Mouse (Mus musculus) forebrain, embryonic 12.5 days (tissue): ENCODE measurements around the gene Tex47. TPM values are rescaled to one million over a fixed set of nuclear protein-coding genes. Genes with fewer than 3 reads are reported as not detected.
A peak's percentile ranks its signal among the peaks of the same experiment; 100 is the strongest.

Experiments used
- ATAC-seq: fragments of 200-750 bp; cut with Nextera tagmentation; 2 replicates; pipeline ENCODE4 v1.8.0; 2017; ENCODE audit warnings: moderate TSS enrichment; ENCODE audit not compliant: low FRiP score
- H3K27ac ChIP-seq: fragments of 300-500 bp; sonication (generic); 2 replicates; pipeline ENCODE4 v1.5.1; 2016; ENCODE audit warnings: mild to moderate bottlenecking
- H3K27me3 ChIP-seq: fragments of 300-500 bp; sonication (generic); 2 replicates; pipeline ENCODE4 v1.6.1; 2016; ENCODE audit warnings: mild to moderate bottlenecking
- H3K36me3 ChIP-seq: fragments of 300-500 bp; sonication (generic); replicated peaks from 2 replicates; pipeline ENCODE4 v1.6.1; 2016; ENCODE audit warnings: mild to moderate bottlenecking
- H3K4me1 ChIP-seq: fragments of 300-500 bp; sonication (generic); 2 replicates; pipeline ENCODE4 v1.6.1; 2016
- H3K4me2 ChIP-seq: fragments of 300-500 bp; sonication (generic); 2 replicates; pipeline ENCODE4 v1.6.1; 2016; ENCODE audit warnings: mild to moderate bottlenecking, moderate library complexity
- H3K4me3 ChIP-seq: fragments of 300-500 bp; sonication (generic); replicated peaks from 2 replicates; pipeline ENCODE4 v1.5.1; 2016; ENCODE audit warnings: mild to moderate bottlenecking
- H3K9ac ChIP-seq: fragments of 300-500 bp; sonication (generic); 2 replicates; pipeline ENCODE4 v1.6.1; 2016; ENCODE audit warnings: mild to moderate bottlenecking
- H3K9me3 ChIP-seq: fragments of 300-500 bp; sonication (generic); 2 replicates; pipeline ENCODE4 v1.6.1; 2016
- WGBS: fragments of 180-500 bp; shearing (Covaris S2); methylation state at CpG from one replicate; pipeline ENCODE4 v1.1.7; 2016; 5-methylcytosine and 5-hydroxymethylcytosine counted together
- polyA plus RNA-seq: library from polyadenylated mRNA; unstranded; fragments of >200 nt; fragmentation: Nextera tagmentation; extraction: Ambion mirVana; gene quantifications from 2 replicates; pipeline ENCODE4 v1.2.1, GENCODE M21; 2016

Tex47 gene
- polyA plus RNA-seq: 0.59 TPM in 1 of 2 replicates, not detected in the other

- Histone ChIP-seq H3K9me3 (no peaks in the 10 kb centered on the region), H3K36me3 (no peaks in the 10 kb centered on the region), H3K27ac (no peak within 1 kb of the TSS), H3K4me2 (no peak within 1 kb of the TSS), H3K9ac (no peak within 1 kb of the TSS), H3K27me3 (no peaks in the 10 kb centered on the region), H3K4me3 (no peak within 1 kb of the TSS), H3K4me1 (no peaks in the 10 kb centered on the region)
- 94% methylated on average over 1 of the region's 1 CpGs for WGBS
- ATAC-seq: no peak
Measured at GRCm38 (mm10) chr5:7303819-7304218, at the start of gene Tex47. Tex47 (plus strand) TSS chr5:7304119.

DNA sequence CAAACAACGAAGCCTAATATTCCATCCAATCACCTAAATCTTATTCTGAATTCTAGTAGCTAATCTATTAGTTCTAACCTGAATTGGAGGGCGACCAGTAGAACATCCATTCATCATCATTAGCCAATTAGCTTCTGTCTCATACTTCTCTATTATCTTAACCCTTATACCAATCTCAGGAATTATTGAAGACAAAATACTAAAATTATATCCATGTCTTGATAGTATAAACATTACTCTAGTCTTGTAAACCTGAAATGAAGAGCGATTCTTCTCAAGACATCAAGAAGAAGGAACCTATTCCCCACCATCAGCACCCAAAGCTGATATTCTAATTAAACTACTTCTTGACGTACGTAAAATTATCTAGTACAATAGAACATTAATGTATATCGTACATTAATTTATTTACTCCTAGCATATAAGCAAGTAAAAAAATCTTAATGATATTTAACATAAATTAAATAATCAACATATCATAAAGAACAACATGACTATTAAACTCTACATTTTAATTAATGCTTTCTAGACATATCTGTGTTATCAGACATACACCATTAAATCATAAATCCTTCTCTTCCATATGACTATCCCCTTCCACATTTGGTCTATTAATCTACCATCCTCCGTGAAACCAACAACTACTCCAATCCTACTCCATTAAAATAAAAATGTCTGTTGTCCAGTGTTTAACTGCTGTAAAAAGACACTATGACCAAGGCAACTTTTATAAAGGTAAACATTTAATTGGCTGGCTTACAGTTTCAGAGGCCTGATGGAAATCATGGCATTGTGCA, 27.1 kb upstream of the Tex47 start:
- H3K4me3 ChIP-seq: no peak overlapping the region
- no peaks in the 10 kb centered on the region for H3K27me3 ChIP-seq
- no peak overlapping the region for H3K27ac ChIP-seq
- no peak overlapping the region for H3K9ac ChIP-seq
- WGBS: 90% methylated on average over 7 of the region's 7 CpGs
- H3K4me2 ChIP-seq: no peak overlapping the region
- no peaks in the 10 kb centered on the region for H3K9me3 ChIP-seq
- H3K4me1 ChIP-seq: no peaks in the 10 kb centered on the region
- ATAC-seq: no peak
- H3K36me3 ChIP-seq: no peaks in the 10 kb centered on the region

- ATAC-seq: no peak
- Histone ChIP-seq H3K4me3 (no peak overlapping the region), H3K4me1 (no peaks in the 10 kb centered on the region), H3K9ac (no peak overlapping the region), H3K4me2 (no peak overlapping the region), H3K9me3 (no peaks in the 10 kb centered on the region), H3K36me3 (no peaks in the 10 kb centered on the region), H3K27me3 (no peaks in the 10 kb centered on the region), H3K27ac (no peak overlapping the region)
- 91% methylated on average over 1 of the region's 1 CpGs for whole genome bisulfite sequencing
Measured at GRCm38 (mm10) chr5:7284336-7284735, 19.6 kb upstream of the Tex47 start.

DNA sequence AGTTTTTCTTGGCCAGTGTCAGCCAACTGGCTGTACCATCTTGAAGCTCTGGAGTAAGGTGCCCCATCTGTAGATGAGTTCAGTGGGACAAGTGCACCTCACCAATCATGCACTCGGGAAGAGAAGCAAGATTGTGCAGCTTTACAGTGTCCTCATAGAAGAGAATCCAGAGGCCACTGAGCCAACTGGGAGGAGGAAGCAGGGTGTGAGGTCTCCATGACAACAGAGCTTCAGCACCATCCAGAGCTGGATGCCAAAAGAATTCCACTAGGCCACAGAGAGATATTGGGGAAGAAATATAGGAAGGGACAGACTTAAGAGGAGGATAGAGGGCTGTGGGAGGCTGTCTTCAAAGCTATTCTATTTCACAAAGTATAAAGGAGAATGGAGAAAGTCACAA, 950 bp upstream of the Tex47 start:
- Histone ChIP-seq H3K27ac (no peak overlapping the region), H3K4me2 (no peak overlapping the region), H3K9ac (no peak overlapping the region), H3K36me3 (no peaks in the 10 kb centered on the region), H3K4me1 (no peaks in the 10 kb centered on the region), H3K4me3 (no peak overlapping the region), H3K27me3 (no peaks in the 10 kb centered on the region), H3K9me3 (no peaks in the 10 kb centered on the region)
- 71% methylated on average over 1 of the region's 1 CpGs for WGBS
- no peak for ATAC-seq

DNA sequence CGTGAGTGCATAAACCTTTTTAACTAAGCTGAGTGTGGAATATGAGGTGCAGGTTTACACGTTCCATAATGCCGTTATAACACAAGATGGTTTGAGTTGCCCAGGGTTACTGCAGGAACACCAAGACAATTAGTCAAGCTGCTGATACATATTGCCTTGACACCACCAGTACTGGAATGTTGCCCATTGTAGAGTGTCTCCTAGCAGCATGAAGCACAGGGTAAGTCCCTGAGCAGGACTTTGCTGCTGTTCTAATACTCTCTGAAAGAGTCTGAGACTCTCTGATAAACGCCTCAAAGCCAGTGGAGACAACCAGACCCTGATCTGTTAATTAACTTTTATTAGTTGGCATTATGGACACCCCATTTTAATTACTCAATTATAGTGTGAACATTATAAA, 21.7 kb downstream of the Tex47 start:
- no peak for ATAC-seq
- no peaks in the 10 kb centered on the region for H3K9me3 ChIP-seq
- no peak overlapping the region for H3K4me2 ChIP-seq
- H3K27ac ChIP-seq: no peak overlapping the region
- H3K4me3 ChIP-seq: no peak overlapping the region
- no peaks in the 10 kb centered on the region for H3K27me3 ChIP-seq
- H3K4me1 ChIP-seq: no peaks in the 10 kb centered on the region
- WGBS: 74% methylated on average over 4 of the region's 4 CpGs
- no peak overlapping the region for H3K9ac ChIP-seq
- H3K36me3 ChIP-seq: no peaks in the 10 kb centered on the region

- Histone ChIP-seq H3K4me1 (0 out of 2 replicates have a peak, but pooled peaks cover 7% of the 10 kb centered on the region), H3K9me3 (no peaks in the 10 kb centered on the region), H3K27me3 (no peaks in the 10 kb centered on the region), H3K36me3 (no peaks in the 10 kb centered on the region), H3K4me3 (peak within 1 kb of the TSS; percentile 61), H3K4me2 (peak within 1 kb of the TSS; percentile 95), H3K9ac (peak within 1 kb of the TSS; percentile 54), H3K27ac (no peak within 1 kb of the TSS)
- under 1% methylated on average over 50 of the region's 50 CpGs for WGBS
- peak; percentile 91 for ATAC-seq
Measured at GRCm38 (mm10) chr5:7344145-7345010, 40.5 kb downstream of the Tex47 start, which contains the start of gene Zfp804b. Zfp804b (minus strand) TSS chr5:7344756.

GRCm38 (mm10) chr5:7345011-7345389, 41.1 kb downstream of the Tex47 start:
- no peaks in the 10 kb centered on the region for H3K9me3 ChIP-seq
- ATAC-seq: peak; percentile 55; the same call in 1 of the 2 replicates
- peak overlapping the region; percentile 61 for H3K4me3 ChIP-seq
- WGBS: 0% methylated on average over 11 of the region's 11 CpGs
- peak overlapping the region; percentile 95 for H3K4me2 ChIP-seq
- H3K4me1 ChIP-seq: 0 out of 2 replicates have a peak, but pooled peaks cover 7% of the 10 kb centered on the region
- H3K27me3 ChIP-seq: no peaks in the 10 kb centered on the region
- no peak overlapping the region for H3K27ac ChIP-seq
- no peaks in the 10 kb centered on the region for H3K36me3 ChIP-seq
- H3K9ac ChIP-seq: peak overlapping the region; percentile 54

Other genes starting within 250 kb of the Tex47 start
- gene Zfp804b, start 40.6 kb downstream of the Tex47 start, polyA plus RNA-seq: 0.28 and 0.60 TPM in 2 replicates